Mouse (Mus musculus): Measurements from ENCODE around the gene Slc52a3. TPM values are rescaled to one million over a fixed set of nuclear protein-coding genes. Genes with fewer than 3 reads are reported as not detected.

The Slc52a3 gene
- polyA plus RNA-seq, 1 experiment from 2014 or later: 0.80 TPM

- no peak overlapping the region for H3K4me3 ChIP-seq (ENCODE audit: low read depth, low read length)
- H3K9me3 ChIP-seq (replicated peaks; ENCODE audit: control insufficient read depth, low read length): no peaks in the 10 kb centered on the region
- peaks cover 20% of the 10 kb centered on the region for H3K4me1 ChIP-seq (ENCODE audit: control insufficient read depth, insufficient read depth, low read length)
- ATAC-seq (replicated peaks; ENCODE audit: insufficient number of reproducible peaks, low FRiP score, low TSS enrichment): no peak
- peaks cover 17% of the 10 kb centered on the region for H3K27me3 ChIP-seq (ENCODE audit: control insufficient read depth, insufficient read depth, low read length)
- H3K4me2 ChIP-seq: no peak overlapping the region
- 81% methylated on average over 4 of the region's 4 CpGs for WGBS (ENCODE audit: insufficient replicate concordance)
- no peak overlapping the region for H3K27ac ChIP-seq (ENCODE audit: low read depth, low read length)
- H3K36me3 ChIP-seq (ENCODE audit: control insufficient read depth, insufficient read depth, low read length): no peaks in the 10 kb centered on the region
- H3K9ac ChIP-seq (ENCODE audit: low read depth, low read length): no peak overlapping the region
Measured at GRCm38 (mm10) chr2:151977689-151978440, 18.4 kb upstream of the Slc52a3 start.

- Histone ChIP-seq H3K4me3 (ENCODE audit: low read depth, low read length) (no peak overlapping the region), H3K36me3 (ENCODE audit: control insufficient read depth, insufficient read depth, low read length) (no peaks in the 10 kb centered on the region), H3K9me3 (replicated peaks; ENCODE audit: control insufficient read depth, low read length) (no peaks in the 10 kb centered on the region), H3K27me3 (ENCODE audit: control insufficient read depth, insufficient read depth, low read length) (peaks cover 14% of the 10 kb centered on the region), H3K4me2 (peak overlapping the region; percentile 93; the same call in 1 of the 2 replicates), H3K4me1 (ENCODE audit: control insufficient read depth, insufficient read depth, low read length) (peaks cover 16% of the 10 kb centered on the region), H3K27ac (ENCODE audit: low read depth, low read length) (no peak overlapping the region), H3K9ac (ENCODE audit: low read depth, low read length) (no peak overlapping the region)
- 79% methylated on average over 6 of the region's 6 CpGs for WGBS (ENCODE audit: insufficient replicate concordance)
- ATAC-seq (replicated peaks; ENCODE audit: insufficient number of reproducible peaks, low FRiP score, low TSS enrichment): no peak
Measured at GRCm38 (mm10) chr2:151978494-151978893, 17.8 kb upstream of the Slc52a3 start.

- Histone ChIP-seq H3K9ac (ENCODE audit: low read depth, low read length) (peak within 1 kb of the TSS; percentile 83), H3K27ac (ENCODE audit: low read depth, low read length) (peak within 1 kb of the TSS; percentile 35; the same call in 1 of the 2 replicates), H3K4me2 (peak within 1 kb of the TSS; percentile 93), H3K9me3 (replicated peaks; ENCODE audit: control insufficient read depth, low read length) (no peaks in the 10 kb centered on the region), H3K27me3 (ENCODE audit: control insufficient read depth, insufficient read depth, low read length) (peaks cover 2% of the 10 kb centered on the region), H3K36me3 (ENCODE audit: control insufficient read depth, insufficient read depth, low read length) (no peaks in the 10 kb centered on the region), H3K4me3 (ENCODE audit: low read depth, low read length) (peak within 1 kb of the TSS; percentile 88), H3K4me1 (ENCODE audit: control insufficient read depth, insufficient read depth, low read length) (peaks cover 8% of the 10 kb centered on the region)
- 2% methylated on average over 46 of the region's 46 CpGs for WGBS (ENCODE audit: insufficient replicate concordance)
- peak; percentile 82 for ATAC-seq (replicated peaks; ENCODE audit: insufficient number of reproducible peaks, low FRiP score, low TSS enrichment)
Measured at GRCm38 (mm10) chr2:151979470-151980354, 16.6 kb upstream of the Slc52a3 start, which contains the start of gene Fam110a. TSS of gene Fam110a (minus strand) at chr2:151980219.

GRCm38 (mm10) chr2:151980355-151980693 lies 16.0 kb upstream of the Slc52a3 start:
- Histone ChIP-seq H3K4me2 (peak overlapping the region; percentile 93), H3K4me3 (ENCODE audit: low read depth, low read length) (peak overlapping the region; percentile 88), H3K9me3 (replicated peaks; ENCODE audit: control insufficient read depth, low read length) (no peaks in the 10 kb centered on the region), H3K9ac (ENCODE audit: low read depth, low read length) (peak overlapping the region; percentile 83), H3K27me3 (ENCODE audit: control insufficient read depth, insufficient read depth, low read length) (no peaks in the 10 kb centered on the region; the same call in 1 of the 2 replicates), H3K27ac (ENCODE audit: low read depth, low read length) (no peak overlapping the region), H3K36me3 (ENCODE audit: control insufficient read depth, insufficient read depth, low read length) (no peaks in the 10 kb centered on the region), H3K4me1 (ENCODE audit: control insufficient read depth, insufficient read depth, low read length) (peaks cover 8% of the 10 kb centered on the region)
- 49% methylated on average over 3 of the region's 3 CpGs for WGBS (ENCODE audit: insufficient replicate concordance)
- peak; percentile 7; the same call in 1 of the 2 replicates for ATAC-seq (replicated peaks; ENCODE audit: insufficient number of reproducible peaks, low FRiP score, low TSS enrichment)

GRCm38 (mm10) chr2:151981268-151981667 lies 15.0 kb upstream of the Slc52a3 start:
- H3K36me3 ChIP-seq (ENCODE audit: control insufficient read depth, insufficient read depth, low read length): no peaks in the 10 kb centered on the region
- no peak overlapping the region for H3K4me3 ChIP-seq (ENCODE audit: low read depth, low read length)
- no peaks in the 10 kb centered on the region; the same call in 1 of the 2 replicates for H3K27me3 ChIP-seq (ENCODE audit: control insufficient read depth, insufficient read depth, low read length)
- H3K9ac ChIP-seq (ENCODE audit: low read depth, low read length): no peak overlapping the region
- H3K4me2 ChIP-seq: no peak overlapping the region
- H3K4me1 ChIP-seq (ENCODE audit: control insufficient read depth, insufficient read depth, low read length): peaks cover 8% of the 10 kb centered on the region
- 63% methylated on average over 6 of the region's 6 CpGs for WGBS (ENCODE audit: insufficient replicate concordance)
- H3K27ac ChIP-seq (ENCODE audit: low read depth, low read length): no peak overlapping the region
- H3K9me3 ChIP-seq (replicated peaks; ENCODE audit: control insufficient read depth, low read length): no peaks in the 10 kb centered on the region
- no peak for ATAC-seq (replicated peaks; ENCODE audit: insufficient number of reproducible peaks, low FRiP score, low TSS enrichment)

GRCm38 (mm10) chr2:151982476-151982875 lies 13.8 kb upstream of the Slc52a3 start:
- H3K27ac ChIP-seq (ENCODE audit: low read depth, low read length): no peak overlapping the region
- H3K4me2 ChIP-seq: no peak overlapping the region
- peaks cover 8% of the 10 kb centered on the region for H3K4me1 ChIP-seq (ENCODE audit: control insufficient read depth, insufficient read depth, low read length)
- H3K9ac ChIP-seq (ENCODE audit: low read depth, low read length): no peak overlapping the region
- no peaks in the 10 kb centered on the region for H3K9me3 ChIP-seq (replicated peaks; ENCODE audit: control insufficient read depth, low read length)
- no peaks in the 10 kb centered on the region for H3K36me3 ChIP-seq (ENCODE audit: control insufficient read depth, insufficient read depth, low read length)
- ATAC-seq (replicated peaks; ENCODE audit: insufficient number of reproducible peaks, low FRiP score, low TSS enrichment): no peak
- no peaks in the 10 kb centered on the region for H3K27me3 ChIP-seq (ENCODE audit: control insufficient read depth, insufficient read depth, low read length)
- H3K4me3 ChIP-seq (ENCODE audit: low read depth, low read length): no peak overlapping the region

- H3K4me3 ChIP-seq (ENCODE audit: low read depth, low read length): no peak overlapping the region
- no peaks in the 10 kb centered on the region for H3K9me3 ChIP-seq (replicated peaks; ENCODE audit: control insufficient read depth, low read length)
- H3K36me3 ChIP-seq (ENCODE audit: control insufficient read depth, insufficient read depth, low read length): no peaks in the 10 kb centered on the region
- no peak overlapping the region for H3K27ac ChIP-seq (ENCODE audit: low read depth, low read length)
- peaks cover 5% of the 10 kb centered on the region; the same call in 1 of the 2 replicates for H3K27me3 ChIP-seq (ENCODE audit: control insufficient read depth, insufficient read depth, low read length)
- H3K9ac ChIP-seq (ENCODE audit: low read depth, low read length): no peak overlapping the region
- 71% methylated on average over 9 of the region's 9 CpGs for WGBS (ENCODE audit: insufficient replicate concordance)
- H3K4me2 ChIP-seq: no peak overlapping the region
- H3K4me1 ChIP-seq (ENCODE audit: control insufficient read depth, insufficient read depth, low read length): peaks cover 4% of the 10 kb centered on the region
- ATAC-seq (replicated peaks; ENCODE audit: insufficient number of reproducible peaks, low FRiP score, low TSS enrichment): no peak
Measured at GRCm38 (mm10) chr2:151984019-151984418, 12.3 kb upstream of the Slc52a3 start.

- 64% methylated on average over 7 of the region's 7 CpGs for WGBS (ENCODE audit: insufficient replicate concordance)
- Histone ChIP-seq H3K4me3 (ENCODE audit: low read depth, low read length) (no peak overlapping the region), H3K9ac (ENCODE audit: low read depth, low read length) (no peak overlapping the region), H3K9me3 (replicated peaks; ENCODE audit: control insufficient read depth, low read length) (no peaks in the 10 kb centered on the region), H3K27me3 (ENCODE audit: control insufficient read depth, insufficient read depth, low read length) (peaks cover 7% of the 10 kb centered on the region; the same call in 1 of the 2 replicates), H3K36me3 (ENCODE audit: control insufficient read depth, insufficient read depth, low read length) (no peaks in the 10 kb centered on the region), H3K4me2 (no peak overlapping the region), H3K27ac (ENCODE audit: low read depth, low read length) (no peak overlapping the region), H3K4me1 (ENCODE audit: control insufficient read depth, insufficient read depth, low read length) (no peaks in the 10 kb centered on the region; the same call in 1 of the 2 replicates)
- ATAC-seq (replicated peaks; ENCODE audit: insufficient number of reproducible peaks, low FRiP score, low TSS enrichment): no peak
Measured at GRCm38 (mm10) chr2:151985426-151986172, 10.7 kb upstream of the Slc52a3 start.

All from heart, embryonic 11.5 days (tissue).